Mouse (Mus musculus): ENCODE results near the gene Clcf1. TPM values are rescaled to one million over a fixed set of nuclear protein-coding genes. Genes with fewer than 3 reads are reported as not detected.

Clcf1 gene
- polyA plus RNA-seq, 1 experiment from 2014 or later, result 5.7 TPM

DNA sequence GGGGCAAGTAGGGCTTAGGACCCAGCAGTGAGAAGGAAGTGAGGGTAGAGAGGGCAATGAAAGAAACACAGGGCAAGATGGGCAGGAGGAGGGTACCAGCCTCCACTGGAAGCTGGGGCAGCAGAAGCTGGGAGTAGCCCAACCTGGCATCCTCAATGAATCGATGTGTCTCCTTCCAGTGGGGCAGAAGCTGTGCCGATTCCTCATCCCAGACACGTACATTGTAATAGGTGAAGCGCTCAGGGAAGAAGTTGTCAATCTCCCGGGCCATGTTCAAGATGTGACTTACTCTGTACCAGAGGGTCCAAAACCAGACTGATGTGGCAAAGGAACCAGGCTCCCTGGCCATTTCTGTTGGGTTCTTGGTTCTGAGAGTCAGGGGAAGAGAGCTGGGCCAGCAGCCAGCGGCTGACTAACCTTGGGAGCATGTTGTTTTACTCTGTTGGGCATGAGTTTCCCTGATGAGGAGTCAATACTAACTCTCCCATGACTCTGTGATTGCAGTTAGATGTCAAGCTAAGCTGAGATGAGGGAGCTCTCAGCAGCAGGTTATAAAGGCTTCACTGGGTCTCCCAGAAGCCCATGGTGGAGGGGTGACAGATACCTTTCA, 50.2 kb downstream of the Clcf1 start:
- Histone ChIP-seq H3K36me3 (ENCODE audit: control insufficient read depth, insufficient read depth, low read length) (no peaks in the 10 kb centered on the region), H3K27ac (ENCODE audit: low read depth, low read length) (no peak overlapping the region), H3K27me3 (ENCODE audit: control insufficient read depth, insufficient read depth, low read length) (0 out of 2 replicates have a peak, but pooled peaks cover 5% of the 10 kb centered on the region), H3K4me3 (ENCODE audit: low read length) (no peak overlapping the region), H3K4me2 (replicated peaks; ENCODE audit: low read depth, low read length) (no peak overlapping the region), H3K9me3 (ENCODE audit: control insufficient read depth, low read length) (no peaks in the 10 kb centered on the region), H3K9ac (ENCODE audit: low read depth, low read length) (no peak overlapping the region), H3K4me1 (ENCODE audit: control insufficient read depth, insufficient read depth, low read length) (no peaks in the 10 kb centered on the region)
- WGBS, result 94% methylated on average over 6 of the region's 6 CpGs
- no peak for ATAC-seq (ENCODE audit: low FRiP score, low TSS enrichment)

- no peak overlapping the region for H3K4me2 ChIP-seq (replicated peaks; ENCODE audit: low read depth, low read length)
- 65% methylated on average over 4 of the region's 4 CpGs for WGBS
- no peak for ATAC-seq (ENCODE audit: low FRiP score, low TSS enrichment)
Observed at GRCm38 (mm10) chr19:4265956-4266355, 51.9 kb downstream of the Clcf1 start.

DNA sequence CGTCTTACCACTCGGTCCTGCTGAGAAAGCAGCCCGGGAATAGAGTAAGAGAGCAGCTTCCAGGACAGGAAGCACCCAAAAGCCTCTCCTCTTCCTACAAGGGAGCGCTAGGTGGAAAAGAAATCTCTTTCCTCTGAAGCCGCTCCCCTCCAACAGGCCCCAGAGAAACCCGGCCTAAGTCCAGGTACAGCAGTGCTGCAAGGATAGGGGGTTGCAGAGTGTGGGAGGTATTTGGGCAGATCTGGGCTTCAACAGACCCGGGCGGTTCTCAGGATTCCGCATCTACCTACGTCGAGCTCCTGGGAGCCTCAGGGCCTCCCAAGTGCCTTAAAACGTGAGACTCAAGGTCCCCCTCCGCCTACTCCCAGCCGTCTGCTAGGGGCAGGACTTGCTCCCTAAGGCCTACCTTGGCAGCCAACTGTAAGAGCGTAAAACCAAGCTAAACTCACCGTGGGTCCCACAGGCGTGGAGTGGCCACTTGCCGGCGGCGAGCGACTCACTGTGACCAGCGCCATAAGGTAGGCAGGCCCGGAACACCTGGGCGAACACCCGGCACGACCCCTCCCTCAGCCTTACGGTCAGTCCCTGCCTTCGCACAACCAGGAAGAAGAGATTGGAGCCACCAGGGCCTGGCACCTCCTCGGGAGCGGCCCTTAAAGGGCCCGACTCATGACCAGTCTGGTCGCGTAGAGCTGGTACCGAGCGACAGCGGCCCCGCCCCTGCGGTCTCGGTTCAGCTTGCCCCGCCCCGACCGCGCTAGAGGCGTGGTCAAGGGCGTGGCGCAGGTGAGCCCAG, 54.7 kb downstream of the Clcf1 start, which contains the start of gene Ssh3:
TSS of gene Ssh3 (minus strand) at position 615 of the 796 bp plus-strand sequence.
- Histone ChIP-seq H3K4me3 (ENCODE audit: low read length) (peak within 1 kb of the TSS; percentile 48), H3K4me1 (ENCODE audit: control insufficient read depth, insufficient read depth, low read length) (no peaks in the 10 kb centered on the region), H3K27ac (ENCODE audit: low read depth, low read length) (no peak within 1 kb of the TSS; the same call in 1 of the 2 replicates), H3K9ac (ENCODE audit: low read depth, low read length) (peak within 1 kb of the TSS; percentile 63), H3K27me3 (ENCODE audit: control insufficient read depth, insufficient read depth, low read length) (peaks cover 5% of the 10 kb centered on the region; the same call in 1 of the 2 replicates), H3K36me3 (ENCODE audit: control insufficient read depth, insufficient read depth, low read length) (no peaks in the 10 kb centered on the region; the same call in 1 of the 2 replicates), H3K9me3 (ENCODE audit: control insufficient read depth, low read length) (no peaks in the 10 kb centered on the region), H3K4me2 (replicated peaks; ENCODE audit: low read depth, low read length) (peak within 1 kb of the TSS; percentile 77)
- 5% methylated on average over 46 of the region's 46 CpGs for WGBS
- ATAC-seq (ENCODE audit: low FRiP score, low TSS enrichment), result peak; percentile 82

More at GRCm38 (mm10) chr19:4265956-4266355, 51.9 kb downstream of the Clcf1 start:
- H3K4me1 ChIP-seq (ENCODE audit: control insufficient read depth, insufficient read depth, low read length), result no peaks in the 10 kb centered on the region
- no peak overlapping the region for H3K4me3 ChIP-seq (ENCODE audit: low read length)
- H3K27ac ChIP-seq (ENCODE audit: low read depth, low read length), result no peak overlapping the region
- no peaks in the 10 kb centered on the region; the same call in 1 of the 2 replicates for H3K36me3 ChIP-seq (ENCODE audit: control insufficient read depth, insufficient read depth, low read length)
- no peaks in the 10 kb centered on the region for H3K9me3 ChIP-seq (ENCODE audit: control insufficient read depth, low read length)
- H3K9ac ChIP-seq (ENCODE audit: low read depth, low read length), result no peak overlapping the region
- H3K27me3 ChIP-seq (ENCODE audit: control insufficient read depth, insufficient read depth, low read length), result peaks cover 5% of the 10 kb centered on the region; the same call in 1 of the 2 replicates

DNA sequence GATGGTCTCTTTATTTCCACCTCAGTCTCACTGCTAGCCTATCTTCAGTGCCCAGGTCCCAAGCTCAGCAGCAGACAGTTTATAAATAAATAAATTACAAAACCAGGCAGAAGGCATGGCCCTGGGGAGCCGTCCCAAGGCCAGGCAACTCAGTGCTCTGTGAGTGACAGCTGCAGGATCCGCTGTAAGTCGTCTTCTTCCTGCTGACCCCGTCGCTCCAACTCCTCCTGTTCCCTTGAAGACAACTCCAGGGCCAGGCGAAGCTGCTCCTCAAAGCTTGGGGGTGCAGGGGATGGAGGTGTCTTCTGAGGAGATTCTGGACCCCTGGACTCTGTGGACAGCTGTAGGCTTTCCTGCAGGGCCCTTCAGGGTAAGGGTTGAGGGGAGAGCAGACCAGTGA, 56.1 kb downstream of the Clcf1 start:
- H3K9ac ChIP-seq (ENCODE audit: low read depth, low read length), result no peak overlapping the region
- WGBS, result 63% methylated on average over 6 of the region's 6 CpGs
- ATAC-seq (ENCODE audit: low FRiP score, low TSS enrichment), result no peak
- H3K4me2 ChIP-seq (replicated peaks; ENCODE audit: low read depth, low read length), result no peak overlapping the region
- H3K27ac ChIP-seq (ENCODE audit: low read depth, low read length), result no peak overlapping the region
- H3K36me3 ChIP-seq (ENCODE audit: control insufficient read depth, insufficient read depth, low read length), result no peaks in the 10 kb centered on the region; the same call in 1 of the 2 replicates
- H3K4me3 ChIP-seq (ENCODE audit: low read length), result no peak overlapping the region
- no peaks in the 10 kb centered on the region for H3K9me3 ChIP-seq (ENCODE audit: control insufficient read depth, low read length)
- peaks cover 5% of the 10 kb centered on the region; the same call in 1 of the 2 replicates for H3K27me3 ChIP-seq (ENCODE audit: control insufficient read depth, insufficient read depth, low read length)
- H3K4me1 ChIP-seq (ENCODE audit: control insufficient read depth, insufficient read depth, low read length), result no peaks in the 10 kb centered on the region

- Histone ChIP-seq H3K9me3 (ENCODE audit: control insufficient read depth, low read length) (no peaks in the 10 kb centered on the region), H3K36me3 (ENCODE audit: control insufficient read depth, insufficient read depth, low read length) (no peaks in the 10 kb centered on the region; the same call in 1 of the 2 replicates), H3K4me3 (ENCODE audit: low read length) (no peak overlapping the region), H3K27ac (ENCODE audit: low read depth, low read length) (no peak overlapping the region), H3K27me3 (ENCODE audit: control insufficient read depth, insufficient read depth, low read length) (peaks cover 5% of the 10 kb centered on the region; the same call in 1 of the 2 replicates), H3K9ac (ENCODE audit: low read depth, low read length) (no peak overlapping the region), H3K4me1 (ENCODE audit: control insufficient read depth, insufficient read depth, low read length) (no peaks in the 10 kb centered on the region), H3K4me2 (replicated peaks; ENCODE audit: low read depth, low read length) (no peak overlapping the region)
- no peak for ATAC-seq (ENCODE audit: low FRiP score, low TSS enrichment)
- WGBS, result 95% methylated on average over 11 of the region's 11 CpGs
Observed at GRCm38 (mm10) chr19:4270972-4271371, 56.9 kb downstream of the Clcf1 start.

Small RNA genes within 50 kb of the gene (microRNA-seq; reads per million reads assigned to microRNA genes)
- gene Gm26115, result not detected
- gene Mir6985, result not detected

Other genes starting within 250 kb of the Clcf1 start
- gene Aldh3b2, start 241.9 kb upstream of the Clcf1 start, polyA plus RNA-seq (2014; fragmentation: Nextera tagmentation; extraction: Ambion mirVana), result 1.3 and 1.6 TPM in 2 replicates
- 22.4 and 26.3 TPM in 2 replicates for gene Acy3, start 227.7 kb upstream of the Clcf1 start, polyA plus RNA-seq (2014; fragmentation: Nextera tagmentation; extraction: Ambion mirVana)
- 0.74 and 1.1 TPM in 2 replicates for gene Tbx10, start 221.5 kb upstream of the Clcf1 start, polyA plus RNA-seq (2014; fragmentation: Nextera tagmentation; extraction: Ambion mirVana)
- gene Nudt8, start 213.7 kb upstream of the Clcf1 start, polyA plus RNA-seq (2014; fragmentation: Nextera tagmentation; extraction: Ambion mirVana), result 37.6 and 38.5 TPM in 2 replicates
- gene Gm49405, start 213.6 kb upstream of the Clcf1 start, polyA plus RNA-seq (2014; fragmentation: Nextera tagmentation; extraction: Ambion mirVana), result 2.5 and 2.7 TPM in 2 replicates
- 4.5 and 5.8 TPM in 2 replicates for gene Doc2g, start 210.9 kb upstream of the Clcf1 start, polyA plus RNA-seq (2014; fragmentation: Nextera tagmentation; extraction: Ambion mirVana)
- 214 and 223 TPM in 2 replicates for gene Ndufv1, start 201.4 kb upstream of the Clcf1 start, polyA plus RNA-seq (2014; fragmentation: Nextera tagmentation; extraction: Ambion mirVana)
- 518 and 527 TPM in 2 replicates for gene Gstp1, start 176.3 kb upstream of the Clcf1 start, polyA plus RNA-seq (2014; fragmentation: Nextera tagmentation; extraction: Ambion mirVana)
- 1.4 and 5.3 TPM in 2 replicates for gene Gstp2, start 168.2 kb upstream of the Clcf1 start, polyA plus RNA-seq (2014; fragmentation: Nextera tagmentation; extraction: Ambion mirVana)
- gene Gstp3, start 154.7 kb upstream of the Clcf1 start, polyA plus RNA-seq (2014; fragmentation: Nextera tagmentation; extraction: Ambion mirVana), result 0.34 TPM in 1 of 2 replicates, not detected in the other
- gene Cabp2, start 132.7 kb upstream of the Clcf1 start, polyA plus RNA-seq (2014; fragmentation: Nextera tagmentation; extraction: Ambion mirVana), result not detected in 2 replicates
- gene Cdk2ap2, start 117.1 kb upstream of the Clcf1 start, polyA plus RNA-seq (2014; fragmentation: Nextera tagmentation; extraction: Ambion mirVana), result 116 and 121 TPM in 2 replicates
- gene Pitpnm1, start 114.2 kb upstream of the Clcf1 start, polyA plus RNA-seq (2014; fragmentation: Nextera tagmentation; extraction: Ambion mirVana), result 14.0 and 15.8 TPM in 2 replicates
- 92.0 and 97.5 TPM in 2 replicates for gene Aip, start 88.4 kb upstream of the Clcf1 start, polyA plus RNA-seq (2014; fragmentation: Nextera tagmentation; extraction: Ambion mirVana)
- gene Gpr152, start 74.5 kb upstream of the Clcf1 start, polyA plus RNA-seq (2014; fragmentation: Nextera tagmentation; extraction: Ambion mirVana), result not detected in 2 replicates
- gene Cabp4, start 70.2 kb upstream of the Clcf1 start, polyA plus RNA-seq (2014; fragmentation: Nextera tagmentation; extraction: Ambion mirVana), result 0.06 and 0.09 TPM in 2 replicates
- 132 and 156 TPM in 2 replicates for gene Coro1b, start 65.6 kb upstream of the Clcf1 start, polyA plus RNA-seq (2014; fragmentation: Nextera tagmentation; extraction: Ambion mirVana)
- 0.57 and 0.80 TPM in 2 replicates for gene Ptprcap, start 60.6 kb upstream of the Clcf1 start, polyA plus RNA-seq (2014; fragmentation: Nextera tagmentation; extraction: Ambion mirVana)
- 33.4 and 42.0 TPM in 2 replicates for gene Rps6kb2, start 50.9 kb upstream of the Clcf1 start, polyA plus RNA-seq (2014; fragmentation: Nextera tagmentation; extraction: Ambion mirVana)
- gene Carns1, start 38.8 kb upstream of the Clcf1 start, polyA plus RNA-seq (2014; fragmentation: Nextera tagmentation; extraction: Ambion mirVana), result 1.7 and 1.9 TPM in 2 replicates
- gene Tbc1d10c, start 23.0 kb upstream of the Clcf1 start, polyA plus RNA-seq (2014; fragmentation: Nextera tagmentation; extraction: Ambion mirVana), result 2.7 and 3.2 TPM in 2 replicates
- 987 and 1,041 TPM in 2 replicates for gene Ppp1ca, start 22.2 kb upstream of the Clcf1 start, polyA plus RNA-seq (2014; fragmentation: Nextera tagmentation; extraction: Ambion mirVana)
- gene Rad9a, start 12.6 kb upstream of the Clcf1 start, polyA plus RNA-seq (2014; fragmentation: Nextera tagmentation; extraction: Ambion mirVana), result 34.7 and 39.5 TPM in 2 replicates
- not detected in 2 replicates for gene AC109138.7, start 119 bp downstream of the Clcf1 start, polyA plus RNA-seq (2014; fragmentation: Nextera tagmentation; extraction: Ambion mirVana)
- 26.4 and 28.2 TPM in 2 replicates for gene Pold4, start 17.7 kb downstream of the Clcf1 start, polyA plus RNA-seq (2014; fragmentation: Nextera tagmentation; extraction: Ambion mirVana)
- gene Ssh3, start 54.9 kb downstream of the Clcf1 start, polyA plus RNA-seq (2014; fragmentation: Nextera tagmentation; extraction: Ambion mirVana), result 10.7 and 13.0 TPM in 2 replicates
- gene Ankrd13d, start 68.9 kb downstream of the Clcf1 start, polyA plus RNA-seq (2014; fragmentation: Nextera tagmentation; extraction: Ambion mirVana), result 5.2 and 8.3 TPM in 2 replicates
- gene Grk2, start 92.0 kb downstream of the Clcf1 start, polyA plus RNA-seq (2014; fragmentation: Nextera tagmentation; extraction: Ambion mirVana), result 17.7 and 17.8 TPM in 2 replicates
- gene Kdm2a, start 184.0 kb downstream of the Clcf1 start, polyA plus RNA-seq (2014; fragmentation: Nextera tagmentation; extraction: Ambion mirVana), result 43.4 and 69.6 TPM in 2 replicates
- gene Rhod, start 225.2 kb downstream of the Clcf1 start, polyA plus RNA-seq (2014; fragmentation: Nextera tagmentation; extraction: Ambion mirVana), result 40.7 and 43.4 TPM in 2 replicates